Mouse (Mus musculus) c-Kit-positive CD71-positive TER-119-positive erythroid progenitor cells, embryonic 14.5 days (primary cell): ENCODE data around the gene Chd1l.

Source experiments
- DNase-seq: peaks from one replicate; pipeline ENCODE4 v3.0.0-alpha.2; 2013; ENCODE audit warnings: low spot score

Gene Chd1l

DNA sequence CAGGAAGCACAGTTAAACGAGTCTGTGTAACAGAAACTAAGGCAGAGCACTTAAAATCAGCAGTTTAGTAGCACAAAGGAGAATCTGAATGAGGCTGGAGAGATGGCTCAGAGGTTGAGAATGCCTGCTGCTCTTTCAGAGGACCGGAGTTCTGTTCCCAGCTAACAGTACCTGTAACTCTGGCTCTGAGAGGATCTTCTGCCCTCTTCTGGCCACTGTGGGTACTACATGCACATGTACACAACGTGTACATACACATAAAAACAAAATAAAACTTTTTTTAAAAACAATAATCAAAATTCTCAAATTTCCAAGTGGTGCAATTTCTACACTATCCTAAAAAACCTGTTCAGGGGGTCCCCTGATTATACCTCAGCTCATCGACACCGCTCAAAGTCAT lies 85.2 kb downstream of the Chd1l start:
- peak; percentile 24 for DNase-seq

DNA sequence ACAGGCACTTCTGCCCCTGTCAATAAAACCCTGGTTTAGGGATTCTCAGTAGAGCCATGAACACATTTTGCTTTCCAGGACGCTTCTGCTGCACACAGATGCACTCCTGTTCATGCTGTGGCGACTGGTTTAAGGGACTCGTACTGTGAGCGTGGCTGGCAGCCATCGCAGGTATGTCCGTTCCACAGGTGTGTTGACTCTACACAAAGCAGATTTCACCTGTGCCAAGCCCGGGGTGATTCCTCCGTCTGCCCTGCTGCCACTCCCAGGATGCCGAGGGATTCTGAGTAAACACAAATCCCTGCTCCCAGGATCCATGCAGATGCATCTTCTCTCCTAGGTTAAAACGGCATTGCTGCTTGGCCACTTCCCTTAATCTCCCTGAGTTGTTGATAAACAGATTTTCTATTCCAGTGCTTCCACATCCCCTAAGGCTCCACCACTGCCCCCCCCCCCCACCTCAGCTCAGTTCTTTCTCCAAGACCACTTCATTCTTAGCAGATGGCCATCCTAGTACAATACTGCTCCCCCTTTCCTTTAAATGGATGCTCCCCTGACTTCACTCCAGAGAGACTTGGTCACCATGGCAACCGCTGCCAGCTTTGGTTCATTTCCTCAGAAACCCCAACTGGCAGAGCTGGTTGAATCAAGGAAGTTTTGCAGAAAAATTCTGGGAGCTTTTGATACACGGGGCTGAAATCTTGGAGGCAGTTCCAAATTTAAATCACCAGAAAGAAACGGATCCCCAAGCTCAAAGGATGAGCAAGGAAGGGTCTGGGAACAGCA lies 87.9 kb downstream of the Chd1l start:
- DNase-seq, result no peak

DNA sequence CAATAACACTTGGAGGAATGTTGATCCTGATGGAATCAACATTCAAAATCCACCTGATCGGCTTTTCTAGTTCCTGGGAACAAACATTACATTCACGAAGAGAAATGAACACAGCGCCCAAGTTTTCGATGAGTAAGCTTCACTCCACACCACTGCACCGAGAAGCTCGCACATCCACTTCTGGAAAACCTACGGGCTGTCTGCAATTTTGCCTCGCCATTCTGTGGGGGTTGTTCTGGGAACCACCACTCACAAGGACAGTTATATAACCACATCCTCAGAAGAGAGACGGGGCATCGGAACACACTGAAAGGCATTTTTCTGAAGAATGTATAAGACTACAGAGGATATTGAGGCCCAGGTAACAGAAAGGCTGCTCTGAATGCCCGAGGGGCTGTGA lies 90.1 kb downstream of the Chd1l start:
- DNase-seq, result no peak

DNA sequence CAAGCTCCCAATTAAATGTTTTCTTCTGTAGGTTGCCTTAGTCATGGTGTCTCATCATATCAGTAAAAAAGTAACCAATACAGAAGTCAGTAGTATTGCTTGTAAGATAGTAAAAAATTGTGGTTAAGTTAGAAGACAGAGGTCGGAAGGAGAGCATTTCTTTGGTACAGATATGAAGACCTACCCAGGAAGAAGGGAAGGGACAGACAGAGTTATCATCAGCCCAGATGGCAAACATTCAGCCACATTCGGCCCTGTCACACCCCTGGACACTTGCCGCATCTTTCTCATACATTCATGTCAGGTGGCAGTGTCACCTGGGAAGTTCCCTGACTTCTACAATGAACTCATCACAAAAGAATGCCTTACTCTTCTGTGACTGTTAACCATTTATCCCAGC lies 97.7 kb downstream of the Chd1l start:
- no peak for DNase-seq
